Mouse (Mus musculus): ENCODE measurements around the gene Daw1.

Daw1 gene

DNA sequence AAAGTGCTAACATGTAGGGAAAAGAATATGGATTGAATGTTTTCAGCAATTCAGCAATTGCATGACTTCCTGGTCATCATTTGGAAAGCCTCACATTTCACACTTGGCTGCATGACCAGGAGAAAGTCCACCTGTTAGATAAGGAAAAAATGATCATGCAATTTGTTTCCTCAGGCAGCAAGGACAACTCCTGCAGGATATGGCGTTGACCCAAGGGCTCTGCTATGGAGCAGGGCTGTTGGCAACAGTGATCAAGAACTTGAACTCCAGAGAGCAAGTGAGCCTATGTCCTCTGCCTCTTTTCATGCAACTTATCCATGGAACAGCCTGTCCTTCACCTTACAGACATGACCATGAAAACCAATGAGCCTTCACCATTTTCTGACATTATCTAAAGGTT lies 50.4 kb downstream of the Daw1 start:
- no peak for DNase-seq (ENCODE audit: low read depth)

DNA sequence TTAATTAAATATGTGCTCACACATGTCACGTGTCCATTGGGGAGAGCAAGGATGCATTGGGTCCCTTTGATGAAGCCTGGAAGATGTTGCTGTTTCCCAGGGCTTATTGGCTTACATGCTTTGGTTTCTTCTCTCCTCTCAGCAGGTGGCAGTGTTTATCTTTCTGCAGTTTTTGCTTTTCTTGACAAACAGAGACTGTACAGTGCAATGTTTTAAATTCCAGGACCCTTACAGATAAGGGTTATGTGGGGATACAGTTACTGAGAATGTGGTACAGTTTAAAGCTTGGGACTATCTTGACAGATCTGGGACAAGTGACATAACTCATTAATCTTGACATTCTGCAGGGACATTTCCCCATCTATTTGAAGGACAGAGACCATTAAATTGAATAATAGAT lies 58.7 kb downstream of the Daw1 start:
- no peak for DNase-seq (ENCODE audit: low read depth)

DNA sequence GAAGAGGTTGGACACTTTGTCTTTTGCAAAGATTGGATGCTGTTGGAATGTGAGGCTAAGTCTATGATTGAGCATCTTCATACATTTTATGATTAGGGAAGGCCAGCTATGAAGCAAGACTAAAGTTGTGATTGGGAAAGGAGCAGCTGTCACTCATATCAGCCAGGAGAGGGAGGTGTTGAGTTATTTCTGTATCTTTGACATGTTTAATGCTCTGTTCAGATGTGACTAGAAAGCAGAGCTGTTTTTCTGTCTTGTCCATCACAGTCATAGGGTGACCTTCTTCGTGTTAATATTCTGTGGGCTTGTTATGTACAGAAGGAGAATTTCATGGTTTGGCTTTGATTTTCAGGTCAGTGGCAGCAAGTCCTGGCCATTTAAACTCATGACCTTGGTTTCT lies 63.5 kb downstream of the Daw1 start:
- DNase-seq (ENCODE audit: low read depth), result no peak

DNA sequence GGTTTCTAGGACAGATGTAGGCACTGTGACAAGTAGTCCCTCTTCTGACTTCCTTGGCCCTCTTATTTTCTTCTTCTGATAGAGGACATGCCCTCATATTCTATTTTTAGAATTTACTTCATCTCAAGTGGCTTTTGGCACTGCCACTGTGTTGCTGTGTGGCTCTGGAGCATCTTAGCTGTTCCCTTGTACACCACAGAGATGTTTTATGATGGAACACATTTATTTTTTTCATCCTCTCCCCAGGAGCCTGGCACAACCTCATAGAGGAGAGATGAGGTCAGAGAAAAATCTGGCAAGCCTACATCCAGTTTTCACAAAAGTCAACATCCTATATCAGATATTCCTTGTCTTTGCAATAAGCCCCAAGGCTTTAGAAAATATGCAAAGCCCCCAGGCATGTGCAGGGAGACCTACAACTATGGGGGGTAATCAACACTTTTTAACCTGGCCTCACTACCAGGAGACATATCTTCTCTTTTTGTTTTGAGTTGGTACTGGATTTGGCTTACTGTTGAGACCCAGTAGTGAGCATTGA lies 64.9 kb downstream of the Daw1 start:
- DNase-seq (ENCODE audit: low read depth), result no peak

DNA sequence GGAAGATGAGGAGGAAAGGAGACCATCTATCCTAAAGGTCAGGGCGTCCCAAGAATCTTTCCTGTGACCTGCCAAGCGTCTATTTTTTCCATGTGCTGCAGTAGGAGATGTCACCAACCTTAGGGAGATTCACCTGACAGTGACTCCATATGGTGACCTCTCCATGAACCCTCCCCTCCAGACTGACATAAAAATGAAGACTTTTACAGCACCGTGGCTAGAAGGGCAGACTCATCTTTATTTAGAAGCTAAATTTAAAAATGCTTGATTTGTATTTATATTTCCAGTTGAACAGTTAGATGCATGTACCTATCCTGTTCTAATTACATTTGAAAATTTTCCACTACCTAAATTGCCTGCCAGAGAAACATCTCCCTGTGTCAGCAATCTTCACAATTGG lies 68.4 kb downstream of the Daw1 start:
- no peak for DNase-seq (ENCODE audit: low read depth)

DNA sequence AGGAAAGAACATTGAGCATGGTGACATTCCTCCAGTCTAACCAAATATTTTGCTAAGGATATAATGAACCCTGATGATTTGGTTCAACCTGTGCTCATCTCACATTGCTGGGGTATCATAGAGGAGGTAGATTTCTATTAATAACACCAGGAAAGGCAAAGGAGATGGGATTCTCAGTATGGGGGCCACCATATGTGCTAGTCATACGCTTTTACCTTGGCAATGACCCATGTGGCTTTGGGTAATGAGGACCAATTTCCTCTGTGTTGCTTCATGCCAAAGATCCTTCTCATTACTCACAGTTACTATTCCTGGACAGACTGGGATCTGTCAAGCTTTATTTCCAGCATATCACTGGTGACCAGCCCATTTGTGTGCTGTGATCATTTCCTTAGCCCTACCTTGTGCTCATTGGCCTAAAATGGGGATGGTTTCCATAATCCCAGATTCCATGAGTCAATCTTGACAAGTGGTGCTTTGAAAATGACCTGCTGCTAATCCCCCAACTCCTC lies 88.7 kb downstream of the Daw1 start:
- DNase-seq (ENCODE audit: low read depth), result no peak

DNA sequence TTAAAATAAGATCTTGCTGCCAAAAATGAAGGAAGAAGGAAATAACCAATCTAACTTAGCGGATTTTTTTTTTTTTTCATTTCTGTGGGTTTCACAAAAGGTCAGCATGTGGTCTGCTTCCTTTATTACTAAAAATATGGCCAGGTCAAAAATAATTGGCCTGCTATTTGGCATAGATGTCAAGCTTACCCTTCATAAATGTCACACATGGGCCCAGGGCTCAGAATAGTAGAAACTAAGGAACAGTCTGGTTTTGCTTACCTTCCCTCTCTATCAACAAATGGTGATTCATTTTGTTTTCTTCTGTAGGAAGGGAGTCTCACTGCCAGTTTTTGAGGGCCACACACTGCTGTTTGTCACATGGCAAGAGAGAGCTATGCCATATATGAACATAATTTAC lies 92.2 kb downstream of the Daw1 start:
- DNase-seq (ENCODE audit: low read depth), result no peak
